Mouse (Mus musculus): ENCODE data around the gene Cic. TPM values are rescaled to one million over a fixed set of nuclear protein-coding genes. Genes with fewer than 3 reads are reported as not detected.

The Cic gene
- polyA plus RNA-seq, 1 experiment from 2014 or later: 48.8 TPM

GRCm38 (mm10) chr7:25282731-25283211 is 15.3 kb downstream of the Cic start:
- peak overlapping the region; percentile 89 for H3K9ac ChIP-seq (ENCODE audit: low read depth, low read length)
- DNase-seq (ENCODE audit: low spot score) (peak; percentile 59), ATAC-seq (ENCODE audit: low read depth) (no peak)
- no peaks in the 10 kb centered on the region for H3K9me3 ChIP-seq (ENCODE audit: control insufficient read depth, low read length)
- peaks cover 32% of the 10 kb centered on the region for H3K36me3 ChIP-seq (ENCODE audit: control insufficient read depth, insufficient read depth, low read length)
- under 1% methylated on average over 18 of the region's 36 CpGs for WGBS
- peak overlapping the region; percentile 90 for H3K4me3 ChIP-seq (ENCODE audit: low read depth, low read length)
- peaks cover 34% of the 10 kb centered on the region for H3K4me1 ChIP-seq (ENCODE audit: control insufficient read depth, insufficient read depth, low read length)
- H3K27ac ChIP-seq (replicated peaks; ENCODE audit: low read depth, low read length): peak overlapping the region; percentile 99
- peak overlapping the region; percentile 84 for H3K4me2 ChIP-seq (ENCODE audit: low read depth, low read length)
- no peaks in the 10 kb centered on the region for H3K27me3 ChIP-seq (replicated peaks; ENCODE audit: control insufficient read depth, insufficient read depth, low read length)

GRCm38 (mm10) chr7:25283637-25284036 is 16.1 kb downstream of the Cic start:
- Histone ChIP-seq H3K27ac (replicated peaks; ENCODE audit: low read depth, low read length) (peak overlapping the region; percentile 99), H3K9ac (ENCODE audit: low read depth, low read length) (peak overlapping the region; percentile 89), H3K27me3 (replicated peaks; ENCODE audit: control insufficient read depth, insufficient read depth, low read length) (no peaks in the 10 kb centered on the region), H3K36me3 (ENCODE audit: control insufficient read depth, insufficient read depth, low read length) (peaks cover 41% of the 10 kb centered on the region), H3K4me2 (ENCODE audit: low read depth, low read length) (peak overlapping the region; percentile 84), H3K4me3 (ENCODE audit: low read depth, low read length) (peak overlapping the region; percentile 90), H3K4me1 (ENCODE audit: control insufficient read depth, insufficient read depth, low read length) (peaks cover 33% of the 10 kb centered on the region), H3K9me3 (ENCODE audit: control insufficient read depth, low read length) (no peaks in the 10 kb centered on the region)
- WGBS: 22% methylated on average over 5 of the region's 5 CpGs
- DNase-seq (ENCODE audit: low spot score) (peak; percentile 55), ATAC-seq (ENCODE audit: low read depth) (no peak)

GRCm38 (mm10) chr7:25284171-25284570 is 16.7 kb downstream of the Cic start:
- H3K27me3 ChIP-seq (replicated peaks; ENCODE audit: control insufficient read depth, insufficient read depth, low read length): no peaks in the 10 kb centered on the region
- H3K4me2 ChIP-seq (ENCODE audit: low read depth, low read length): peak overlapping the region; percentile 84
- peak overlapping the region; percentile 99; the same call in 1 of the 2 replicates for H3K27ac ChIP-seq (replicated peaks; ENCODE audit: low read depth, low read length)
- H3K9ac ChIP-seq (ENCODE audit: low read depth, low read length): peak overlapping the region; percentile 89
- peak overlapping the region; percentile 90 for H3K4me3 ChIP-seq (ENCODE audit: low read depth, low read length)
- WGBS: 56% methylated on average over 2 of the region's 2 CpGs
- ATAC-seq (ENCODE audit: low read depth): no peak
- peaks cover 46% of the 10 kb centered on the region for H3K36me3 ChIP-seq (ENCODE audit: control insufficient read depth, insufficient read depth, low read length)
- H3K4me1 ChIP-seq (ENCODE audit: control insufficient read depth, insufficient read depth, low read length): peaks cover 33% of the 10 kb centered on the region
- no peaks in the 10 kb centered on the region for H3K9me3 ChIP-seq (ENCODE audit: control insufficient read depth, low read length)
- no peak for DNase-seq (ENCODE audit: low spot score)

- peak overlapping the region; percentile 89; the same call in 1 of the 2 replicates for H3K9ac ChIP-seq (ENCODE audit: low read depth, low read length)
- DNase-seq (ENCODE audit: low spot score) (no peak), ATAC-seq (ENCODE audit: low read depth) (no peak)
- peaks cover 52% of the 10 kb centered on the region for H3K36me3 ChIP-seq (ENCODE audit: control insufficient read depth, insufficient read depth, low read length)
- H3K27me3 ChIP-seq (replicated peaks; ENCODE audit: control insufficient read depth, insufficient read depth, low read length): no peaks in the 10 kb centered on the region
- peak overlapping the region; percentile 84 for H3K4me2 ChIP-seq (ENCODE audit: low read depth, low read length)
- no peak overlapping the region for H3K27ac ChIP-seq (replicated peaks; ENCODE audit: low read depth, low read length)
- 67% methylated on average over 5 of the region's 5 CpGs for WGBS
- H3K4me1 ChIP-seq (ENCODE audit: control insufficient read depth, insufficient read depth, low read length): peaks cover 33% of the 10 kb centered on the region
- no peak overlapping the region for H3K4me3 ChIP-seq (ENCODE audit: low read depth, low read length)
- peaks cover 5% of the 10 kb centered on the region; the same call in 1 of the 2 replicates for H3K9me3 ChIP-seq (ENCODE audit: control insufficient read depth, low read length)
Measured at GRCm38 (mm10) chr7:25284766-25285165, 17.3 kb downstream of the Cic start.

GRCm38 (mm10) chr7:25285511-25286238 is 18.2 kb downstream of the Cic start:
- Histone ChIP-seq H3K9ac (ENCODE audit: low read depth, low read length) (no peak overlapping the region), H3K4me1 (ENCODE audit: control insufficient read depth, insufficient read depth, low read length) (peaks cover 24% of the 10 kb centered on the region), H3K4me2 (ENCODE audit: low read depth, low read length) (no peak overlapping the region), H3K4me3 (ENCODE audit: low read depth, low read length) (no peak overlapping the region), H3K27ac (replicated peaks; ENCODE audit: low read depth, low read length) (no peak overlapping the region), H3K9me3 (ENCODE audit: control insufficient read depth, low read length) (peaks cover 6% of the 10 kb centered on the region; the same call in 1 of the 2 replicates), H3K27me3 (replicated peaks; ENCODE audit: control insufficient read depth, insufficient read depth, low read length) (no peaks in the 10 kb centered on the region), H3K36me3 (ENCODE audit: control insufficient read depth, insufficient read depth, low read length) (peaks cover 61% of the 10 kb centered on the region)
- ATAC-seq (ENCODE audit: low read depth) (no peak), DNase-seq (ENCODE audit: low spot score) (no peak)
- 89% methylated on average over 20 of the region's 20 CpGs for WGBS

- no peak overlapping the region for H3K27ac ChIP-seq (replicated peaks; ENCODE audit: low read depth, low read length)
- H3K4me1 ChIP-seq (ENCODE audit: control insufficient read depth, insufficient read depth, low read length): peaks cover 15% of the 10 kb centered on the region
- DNase-seq (ENCODE audit: low spot score) (no peak), ATAC-seq (ENCODE audit: low read depth) (no peak)
- H3K36me3 ChIP-seq (ENCODE audit: control insufficient read depth, insufficient read depth, low read length): peaks cover 74% of the 10 kb centered on the region
- H3K9ac ChIP-seq (ENCODE audit: low read depth, low read length): no peak overlapping the region
- WGBS: 79% methylated on average over 8 of the region's 8 CpGs
- H3K9me3 ChIP-seq (ENCODE audit: control insufficient read depth, low read length): peaks cover 6% of the 10 kb centered on the region; the same call in 1 of the 2 replicates
- no peaks in the 10 kb centered on the region for H3K27me3 ChIP-seq (replicated peaks; ENCODE audit: control insufficient read depth, insufficient read depth, low read length)
- no peak overlapping the region for H3K4me3 ChIP-seq (ENCODE audit: low read depth, low read length)
- H3K4me2 ChIP-seq (ENCODE audit: low read depth, low read length): no peak overlapping the region
Measured at GRCm38 (mm10) chr7:25286989-25287388, 19.5 kb downstream of the Cic start.

GRCm38 (mm10) chr7:25288011-25288410 is 20.5 kb downstream of the Cic start:
- Histone ChIP-seq H3K4me2 (ENCODE audit: low read depth, low read length) (no peak overlapping the region), H3K9ac (ENCODE audit: low read depth, low read length) (no peak overlapping the region), H3K27ac (replicated peaks; ENCODE audit: low read depth, low read length) (no peak overlapping the region), H3K36me3 (ENCODE audit: control insufficient read depth, insufficient read depth, low read length) (peaks cover 84% of the 10 kb centered on the region), H3K9me3 (ENCODE audit: control insufficient read depth, low read length) (peaks cover 6% of the 10 kb centered on the region; the same call in 1 of the 2 replicates), H3K27me3 (replicated peaks; ENCODE audit: control insufficient read depth, insufficient read depth, low read length) (no peaks in the 10 kb centered on the region), H3K4me3 (ENCODE audit: low read depth, low read length) (no peak overlapping the region), H3K4me1 (ENCODE audit: control insufficient read depth, insufficient read depth, low read length) (peaks cover 15% of the 10 kb centered on the region)
- DNase-seq (ENCODE audit: low spot score) (no peak), ATAC-seq (ENCODE audit: low read depth) (no peak)
- WGBS: 94% methylated on average over 11 of the region's 12 CpGs

GRCm38 (mm10) chr7:25288721-25289120 is 21.2 kb downstream of the Cic start:
- H3K4me3 ChIP-seq (ENCODE audit: low read depth, low read length): no peak overlapping the region
- H3K4me2 ChIP-seq (ENCODE audit: low read depth, low read length): no peak overlapping the region
- H3K4me1 ChIP-seq (ENCODE audit: control insufficient read depth, insufficient read depth, low read length): peaks cover 10% of the 10 kb centered on the region; the same call in 1 of the 2 replicates
- no peaks in the 10 kb centered on the region for H3K27me3 ChIP-seq (replicated peaks; ENCODE audit: control insufficient read depth, insufficient read depth, low read length)
- no peak overlapping the region for H3K9ac ChIP-seq (ENCODE audit: low read depth, low read length)
- ATAC-seq (ENCODE audit: low read depth) (no peak), DNase-seq (ENCODE audit: low spot score) (no peak)
- H3K36me3 ChIP-seq (ENCODE audit: control insufficient read depth, insufficient read depth, low read length): peaks cover 91% of the 10 kb centered on the region
- 79% methylated on average over 3 of the region's 3 CpGs for WGBS
- peaks cover 6% of the 10 kb centered on the region; the same call in 1 of the 2 replicates for H3K9me3 ChIP-seq (ENCODE audit: control insufficient read depth, low read length)
- H3K27ac ChIP-seq (replicated peaks; ENCODE audit: low read depth, low read length): no peak overlapping the region
